Mouse (Mus musculus): Measurements from ENCODE around the gene Nuak1. TPM values are rescaled to one million over a fixed set of nuclear protein-coding genes. Genes with fewer than 3 reads are reported as not detected.

Nuak1 gene
- polyA plus RNA-seq, 1 experiment, result 5.7 TPM

DNA sequence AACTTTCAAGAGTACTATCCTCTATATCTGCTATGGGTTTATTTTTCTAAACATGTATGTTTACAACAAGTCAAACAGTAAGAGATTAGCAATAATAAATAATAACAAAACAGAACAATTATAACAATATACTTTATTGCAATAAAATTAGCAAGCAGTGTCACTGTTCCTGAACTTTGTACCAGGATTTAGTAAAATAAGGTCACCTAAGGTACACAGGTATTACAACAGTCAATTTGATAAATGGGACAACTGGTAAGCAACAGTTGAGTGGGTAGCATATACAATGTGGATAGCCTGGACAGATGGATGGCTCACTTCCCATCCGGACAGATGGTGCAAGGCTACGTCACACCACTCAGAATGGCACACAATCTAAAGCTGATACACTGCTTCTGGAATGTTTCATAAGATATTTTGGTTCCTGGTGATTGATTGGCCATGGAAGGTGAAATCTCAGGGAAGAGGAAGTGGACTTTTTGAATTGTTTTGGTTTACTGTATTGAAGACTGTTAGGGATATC is 59.1 kb downstream of the Nuak1 start:
- Histone ChIP-seq H3K27ac (ENCODE audit: control insufficient read depth, insufficient read depth, low read length) (no peak overlapping the region), H3K27me3 (ENCODE audit: control insufficient read depth, insufficient read depth, low read length) (no peaks in the 10 kb centered on the region), H3K4me1 (replicated peaks; ENCODE audit: control insufficient read depth, insufficient read depth, low read length) (no peaks in the 10 kb centered on the region), H3K4me3 (ENCODE audit: control insufficient read depth, insufficient read depth, low read length) (no peak overlapping the region), H3K36me3 (ENCODE audit: control insufficient read depth, insufficient read depth, low read length) (no peaks in the 10 kb centered on the region)
- WGBS, result 95% methylated on average over 2 of the region's 2 CpGs
- TF ChIP-seq CTCF (IDR thresholded peaks at IDR 0.05; ENCODE audit: borderline replicate concordance, control insufficient read depth, extremely low read depth, insufficient read depth, low read length, poor library complexity) (no peak), POLR2A (IDR thresholded peaks at IDR 0.05; ENCODE audit: control insufficient read depth, extremely low read depth, insufficient read depth, low read length, poor library complexity) (no peak)
- DNase-seq, result no peak

DNA sequence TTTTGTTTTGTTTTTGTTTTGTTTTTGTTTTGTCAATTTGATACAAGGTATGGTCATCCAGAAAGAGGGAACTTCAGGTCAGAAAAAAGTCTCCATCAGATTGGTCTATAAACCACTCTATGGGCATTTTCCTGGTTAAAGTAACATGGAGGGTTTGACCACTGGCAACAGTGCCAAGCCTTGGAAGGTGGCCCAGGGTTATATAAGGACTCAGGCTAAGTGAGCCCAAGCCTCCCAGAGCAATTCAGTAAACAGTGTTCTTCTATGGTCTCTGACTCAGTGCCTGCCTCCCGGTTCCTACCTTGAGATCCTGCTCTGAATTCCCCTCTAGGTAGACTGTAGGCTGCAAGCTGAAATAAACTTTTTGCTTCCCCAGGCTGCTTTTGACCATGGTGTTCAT is 61.0 kb downstream of the Nuak1 start:
- H3K36me3 ChIP-seq (ENCODE audit: control insufficient read depth, insufficient read depth, low read length), result no peaks in the 10 kb centered on the region
- H3K4me3 ChIP-seq (ENCODE audit: control insufficient read depth, insufficient read depth, low read length), result no peak overlapping the region
- TF ChIP-seq POLR2A (IDR thresholded peaks at IDR 0.05; ENCODE audit: control insufficient read depth, extremely low read depth, insufficient read depth, low read length, poor library complexity) (no peak), CTCF (IDR thresholded peaks at IDR 0.05; ENCODE audit: borderline replicate concordance, control insufficient read depth, extremely low read depth, insufficient read depth, low read length, poor library complexity) (no peak)
- no peak for DNase-seq
- no peak overlapping the region for H3K27ac ChIP-seq (ENCODE audit: control insufficient read depth, insufficient read depth, low read length)
- WGBS, result 100% methylated on average over 1 of the region's 1 CpGs
- no peaks in the 10 kb centered on the region for H3K4me1 ChIP-seq (replicated peaks; ENCODE audit: control insufficient read depth, insufficient read depth, low read length)
- H3K27me3 ChIP-seq (ENCODE audit: control insufficient read depth, insufficient read depth, low read length), result no peaks in the 10 kb centered on the region

DNA sequence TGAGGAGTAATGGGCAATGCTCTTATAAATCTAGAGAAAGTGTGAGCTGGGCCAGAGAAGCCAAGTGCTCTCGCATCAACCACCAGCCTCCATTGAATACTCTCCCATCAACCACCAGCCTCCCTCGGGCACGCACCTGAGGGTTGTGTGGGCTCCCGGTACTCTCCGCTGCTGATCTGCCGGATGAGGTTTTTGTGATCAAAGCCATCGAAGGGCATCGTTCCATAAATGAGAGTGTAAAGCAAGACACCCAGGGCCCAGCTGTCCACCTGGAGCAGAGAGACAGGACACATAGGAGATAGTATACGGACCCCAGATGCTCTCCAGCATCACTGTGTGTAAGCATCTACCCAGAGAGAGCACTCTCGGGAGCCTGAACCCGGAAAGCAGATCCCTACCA is 62.4 kb downstream of the Nuak1 start:
- no peaks in the 10 kb centered on the region for H3K4me1 ChIP-seq (replicated peaks; ENCODE audit: control insufficient read depth, insufficient read depth, low read length)
- no peaks in the 10 kb centered on the region for H3K36me3 ChIP-seq (ENCODE audit: control insufficient read depth, insufficient read depth, low read length)
- over 99% methylated on average over 11 of the region's 11 CpGs for WGBS
- TF ChIP-seq CTCF (IDR thresholded peaks at IDR 0.05; ENCODE audit: borderline replicate concordance, control insufficient read depth, extremely low read depth, insufficient read depth, low read length, poor library complexity), result no peak
- no peak for TF ChIP-seq POLR2A (IDR thresholded peaks at IDR 0.05; ENCODE audit: control insufficient read depth, extremely low read depth, insufficient read depth, low read length, poor library complexity)
- H3K27me3 ChIP-seq (ENCODE audit: control insufficient read depth, insufficient read depth, low read length), result no peaks in the 10 kb centered on the region
- no peak overlapping the region for H3K27ac ChIP-seq (ENCODE audit: control insufficient read depth, insufficient read depth, low read length)
- DNase-seq, result no peak
- H3K4me3 ChIP-seq (ENCODE audit: control insufficient read depth, insufficient read depth, low read length), result no peak overlapping the region

DNA sequence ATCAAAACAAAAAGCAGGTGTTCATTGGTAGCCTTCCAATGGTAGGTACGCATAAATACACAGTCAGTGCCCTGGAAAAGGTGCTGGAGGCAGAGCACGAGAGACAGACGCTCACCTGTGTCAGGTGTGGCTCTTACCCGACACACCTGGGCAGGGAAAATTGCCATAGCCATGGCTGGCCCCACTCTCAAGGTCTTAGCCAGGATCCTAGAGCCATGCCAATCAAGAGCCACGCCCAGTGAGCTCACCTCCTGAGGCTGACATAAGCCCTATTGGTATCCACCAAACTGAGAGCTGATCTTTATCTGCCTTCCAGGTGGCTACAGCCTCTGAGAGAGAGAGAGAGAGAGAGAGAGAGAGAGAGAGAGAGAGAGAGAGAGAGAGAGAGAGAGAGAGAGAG is 64.1 kb downstream of the Nuak1 start:
- no peaks in the 10 kb centered on the region for H3K27me3 ChIP-seq (ENCODE audit: control insufficient read depth, insufficient read depth, low read length)
- DNase-seq, result no peak
- 92% methylated on average over 5 of the region's 5 CpGs for WGBS

DNA sequence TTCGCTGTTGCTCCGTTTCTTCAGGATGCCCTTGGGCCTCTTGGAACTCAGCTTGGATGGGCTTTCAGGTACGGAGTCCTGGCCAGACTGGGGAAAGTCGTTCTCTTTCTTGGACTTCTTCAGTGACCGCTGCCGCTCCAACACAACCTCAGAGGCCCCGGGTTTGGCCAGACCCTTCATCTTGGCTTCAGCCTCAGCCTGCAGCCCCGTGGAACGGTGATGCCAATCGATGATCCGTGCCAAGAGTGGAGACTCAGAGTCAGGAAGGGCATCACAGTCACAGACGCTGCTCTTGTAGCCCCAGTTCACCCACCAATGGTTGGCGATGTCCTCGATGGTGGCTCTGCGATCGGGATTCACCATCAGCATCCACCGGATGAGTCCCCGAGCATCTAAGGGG is 65.4 kb downstream of the Nuak1 start:
- DNase-seq, result no peak
- 95% methylated on average over 18 of the region's 18 CpGs for WGBS
- TF ChIP-seq CTCF (IDR thresholded peaks at IDR 0.05; ENCODE audit: borderline replicate concordance, control insufficient read depth, extremely low read depth, insufficient read depth, low read length, poor library complexity), result no peak
- TF ChIP-seq POLR2A (IDR thresholded peaks at IDR 0.05; ENCODE audit: control insufficient read depth, extremely low read depth, insufficient read depth, low read length, poor library complexity), result no peak
- Histone ChIP-seq H3K27me3 (ENCODE audit: control insufficient read depth, insufficient read depth, low read length) (no peaks in the 10 kb centered on the region), H3K4me1 (replicated peaks; ENCODE audit: control insufficient read depth, insufficient read depth, low read length) (no peaks in the 10 kb centered on the region), H3K36me3 (ENCODE audit: control insufficient read depth, insufficient read depth, low read length) (no peaks in the 10 kb centered on the region), H3K27ac (ENCODE audit: control insufficient read depth, insufficient read depth, low read length) (no peak overlapping the region), H3K4me3 (ENCODE audit: control insufficient read depth, insufficient read depth, low read length) (no peak overlapping the region)

More for the DNA sequence above, 64.1 kb downstream of the Nuak1 start:
- TF ChIP-seq CTCF (IDR thresholded peaks at IDR 0.05; ENCODE audit: borderline replicate concordance, control insufficient read depth, extremely low read depth, insufficient read depth, low read length, poor library complexity) (no peak), POLR2A (IDR thresholded peaks at IDR 0.05; ENCODE audit: control insufficient read depth, extremely low read depth, insufficient read depth, low read length, poor library complexity) (no peak)
- Histone ChIP-seq H3K36me3 (ENCODE audit: control insufficient read depth, insufficient read depth, low read length) (no peaks in the 10 kb centered on the region), H3K4me3 (ENCODE audit: control insufficient read depth, insufficient read depth, low read length) (no peak overlapping the region), H3K27ac (ENCODE audit: control insufficient read depth, insufficient read depth, low read length) (no peak overlapping the region), H3K4me1 (replicated peaks; ENCODE audit: control insufficient read depth, insufficient read depth, low read length) (no peaks in the 10 kb centered on the region)

DNA sequence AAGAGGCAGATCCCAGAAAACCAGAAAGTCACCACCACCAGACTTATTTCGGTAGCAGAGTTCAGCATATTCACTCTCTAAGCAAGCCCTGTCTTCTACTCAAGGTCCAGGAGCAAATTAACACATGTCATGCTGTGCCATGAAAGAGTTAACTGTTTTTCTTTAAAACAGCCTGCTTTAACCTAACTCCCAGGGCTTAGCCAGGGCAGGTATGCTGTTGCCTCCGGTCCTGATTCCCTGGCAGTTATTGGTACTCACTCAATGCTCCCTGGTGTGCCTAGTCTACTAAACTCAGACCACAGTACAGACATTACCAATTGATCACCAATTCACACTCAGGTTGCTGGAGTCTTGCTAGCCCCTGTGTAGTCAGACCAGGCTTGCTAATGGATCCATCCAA is 66.9 kb downstream of the Nuak1 start:
- 95% methylated on average over 2 of the region's 2 CpGs for WGBS

More for the DNA sequence above, 66.9 kb downstream of the Nuak1 start:
- TF ChIP-seq POLR2A (IDR thresholded peaks at IDR 0.05; ENCODE audit: control insufficient read depth, extremely low read depth, insufficient read depth, low read length, poor library complexity) (no peak), CTCF (IDR thresholded peaks at IDR 0.05; ENCODE audit: borderline replicate concordance, control insufficient read depth, extremely low read depth, insufficient read depth, low read length, poor library complexity) (no peak)
- no peak overlapping the region for H3K27ac ChIP-seq (ENCODE audit: control insufficient read depth, insufficient read depth, low read length)
- H3K4me3 ChIP-seq (ENCODE audit: control insufficient read depth, insufficient read depth, low read length), result no peak overlapping the region
- no peaks in the 10 kb centered on the region for H3K36me3 ChIP-seq (ENCODE audit: control insufficient read depth, insufficient read depth, low read length)
- no peaks in the 10 kb centered on the region for H3K4me1 ChIP-seq (replicated peaks; ENCODE audit: control insufficient read depth, insufficient read depth, low read length)
- H3K27me3 ChIP-seq (ENCODE audit: control insufficient read depth, insufficient read depth, low read length), result no peaks in the 10 kb centered on the region
- no peak for DNase-seq

All from thymus, adult 2 months (tissue).